Mouse (Mus musculus) lung, adult 10 weeks (tissue): ENCODE results near the gene Golga4. TPM values are rescaled to one million over a fixed set of nuclear protein-coding genes. Genes with fewer than 3 reads are reported as not detected.

ENCODE experiments used
- polyA plus RNA-seq: library from polyadenylated mRNA; stranded (reverse); fragments of 350-450 nt; fragmentation: Illumina TruSeq; extraction: RNeasy Lipid Tissue Mini Kit (QIAGEN cat#74804); gene quantifications from one replicate; pipeline ENCODE4 v1.2.3, GENCODE M21; 2014; ENCODE audit warnings: low read depth, low replicate concordance; ENCODE audit not compliant: insufficient read depth

The Golga4 gene
- polyA plus RNA-seq = 25.3 TPM

DNA sequence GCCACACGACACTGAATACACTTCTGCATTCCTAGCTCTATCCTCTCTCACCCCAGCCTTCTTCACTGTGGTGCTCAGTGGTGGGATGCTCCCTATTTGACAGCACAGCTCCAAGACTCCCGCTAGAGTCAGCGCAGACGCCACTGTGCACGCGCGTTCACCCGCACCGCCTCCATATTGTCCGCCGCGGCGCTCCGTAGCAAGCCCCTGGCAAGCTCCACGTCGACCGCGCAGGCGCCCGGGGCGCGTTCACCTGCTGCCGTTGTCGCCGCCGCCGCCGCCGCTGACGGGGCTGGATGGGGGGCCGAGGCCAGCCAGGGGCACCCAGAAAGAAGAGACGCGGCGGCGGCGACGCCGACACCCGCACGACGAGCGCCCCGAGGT, at the start of gene Golga4:
Gene Golga4 (plus strand): TSS at position 248 of the 384 bp plus-strand sequence.

DNA sequence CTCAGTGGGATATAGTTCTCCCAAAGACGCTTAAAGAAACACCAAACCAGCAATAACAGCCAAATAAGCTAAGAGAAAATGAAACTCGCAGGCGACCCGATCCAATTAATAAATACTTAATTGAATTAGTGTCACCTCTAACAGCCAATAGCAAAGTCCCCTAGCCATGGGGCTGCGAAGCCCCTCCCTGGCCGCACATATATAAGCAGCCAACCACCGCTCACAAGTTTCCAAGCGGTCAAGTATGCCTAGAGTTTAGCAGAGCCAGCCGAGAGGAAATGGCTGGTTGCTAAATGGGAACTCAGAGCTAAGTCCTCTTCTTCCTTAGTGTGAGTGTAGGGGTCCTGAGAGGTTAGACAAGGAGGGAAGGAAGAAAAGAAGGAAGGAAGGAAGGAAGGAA, 28.1 kb upstream of the Golga4 start, which contains the start of gene Eomes:
Gene Eomes (plus strand): TSS at position 252 of the 400 bp plus-strand sequence.

DNA sequence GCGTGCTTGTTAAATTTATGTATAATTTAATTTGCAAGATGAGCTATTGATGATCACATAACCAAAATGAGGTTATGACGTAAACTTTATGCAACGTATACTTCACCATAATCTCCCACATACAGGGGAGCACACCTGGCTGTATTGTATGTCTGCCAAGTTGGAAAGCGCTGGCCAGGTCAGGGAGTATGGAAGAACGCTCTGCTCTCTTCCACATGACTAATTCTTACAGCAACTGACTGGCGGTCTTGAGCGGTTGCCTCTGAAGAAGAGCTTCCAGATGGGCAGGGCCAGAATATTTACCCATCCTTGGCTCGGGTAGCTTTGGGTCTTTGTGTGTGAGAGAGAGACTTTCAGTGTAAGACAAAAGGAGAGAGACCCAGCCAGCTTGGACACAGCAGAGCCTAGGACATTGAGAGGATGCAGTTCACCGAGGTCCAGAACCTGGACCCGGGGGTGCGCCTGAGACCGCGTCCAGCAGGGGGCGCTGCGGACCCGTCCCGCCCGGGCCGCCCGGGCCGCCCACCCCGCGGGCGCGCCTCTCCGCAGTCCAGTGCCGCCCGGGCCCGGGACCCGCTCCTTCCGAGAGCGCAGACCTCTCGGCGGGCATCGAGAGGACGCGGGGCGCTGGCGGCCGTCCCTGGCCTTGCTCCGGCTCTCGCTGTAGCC, 100.2 kb downstream of the Golga4 start, which contains the start of gene Itga9:
Gene Itga9 (plus strand): TSS at position 543 of the 669 bp plus-strand sequence.

Other genes starting within 250 kb of the Golga4 start
- 1.4 TPM for gene Eomes, start 28.1 kb upstream of the Golga4 start, polyA plus RNA-seq
- 13.5 TPM for gene Itga9, start 100.4 kb downstream of the Golga4 start, polyA plus RNA-seq